Mouse (Mus musculus) spleen, postnatal 4 days (tissue): ENCODE measurements around the gene Cyp21a1.
"Not testable (repeated sequence)": the region's sequence is repeated elsewhere in the genome, so short reads cannot be mapped to it uniquely, and the experiment has no call there.

Source experiments
- DNase-seq, 2 experiments: peaks; one replicate each; pipeline ENCODE4 v3.0.0; 2022; ENCODE audit warnings: low spot score in 2 of 2

The Cyp21a1 gene

DNA sequence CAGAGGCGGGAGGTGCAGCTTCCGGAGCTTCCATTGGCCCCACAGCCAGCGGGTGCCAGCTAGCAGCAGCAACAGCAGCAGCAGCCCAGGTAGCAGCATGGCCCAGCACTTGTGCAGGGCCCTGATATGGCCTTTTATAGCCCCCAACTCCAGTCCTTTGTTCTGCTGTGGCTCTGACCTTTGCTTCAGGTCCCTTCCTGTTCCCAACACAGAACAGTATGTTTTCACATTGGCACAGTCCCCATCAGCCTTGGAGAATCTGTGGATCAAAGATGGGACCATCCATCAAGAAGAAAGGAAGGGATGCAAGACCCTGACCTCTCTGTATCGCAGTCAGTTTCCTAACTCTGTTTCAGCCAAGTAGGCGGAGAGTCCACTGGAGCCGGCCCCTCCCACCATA lies at the start of gene Cyp21a1:
Cyp21a1 (minus strand) TSS at position 261 of the 400 bp plus-strand sequence.
- DNase-seq = not testable (repeated sequence)

GRCm38 (mm10) chr17:34853511-34853910 lies 49.1 kb upstream of the Cyp21a1 start:
- no peak for DNase-seq

GRCm38 (mm10) chr17:34850517-34851125 lies 46.3 kb upstream of the Cyp21a1 start:
- DNase-seq = no peak

DNA sequence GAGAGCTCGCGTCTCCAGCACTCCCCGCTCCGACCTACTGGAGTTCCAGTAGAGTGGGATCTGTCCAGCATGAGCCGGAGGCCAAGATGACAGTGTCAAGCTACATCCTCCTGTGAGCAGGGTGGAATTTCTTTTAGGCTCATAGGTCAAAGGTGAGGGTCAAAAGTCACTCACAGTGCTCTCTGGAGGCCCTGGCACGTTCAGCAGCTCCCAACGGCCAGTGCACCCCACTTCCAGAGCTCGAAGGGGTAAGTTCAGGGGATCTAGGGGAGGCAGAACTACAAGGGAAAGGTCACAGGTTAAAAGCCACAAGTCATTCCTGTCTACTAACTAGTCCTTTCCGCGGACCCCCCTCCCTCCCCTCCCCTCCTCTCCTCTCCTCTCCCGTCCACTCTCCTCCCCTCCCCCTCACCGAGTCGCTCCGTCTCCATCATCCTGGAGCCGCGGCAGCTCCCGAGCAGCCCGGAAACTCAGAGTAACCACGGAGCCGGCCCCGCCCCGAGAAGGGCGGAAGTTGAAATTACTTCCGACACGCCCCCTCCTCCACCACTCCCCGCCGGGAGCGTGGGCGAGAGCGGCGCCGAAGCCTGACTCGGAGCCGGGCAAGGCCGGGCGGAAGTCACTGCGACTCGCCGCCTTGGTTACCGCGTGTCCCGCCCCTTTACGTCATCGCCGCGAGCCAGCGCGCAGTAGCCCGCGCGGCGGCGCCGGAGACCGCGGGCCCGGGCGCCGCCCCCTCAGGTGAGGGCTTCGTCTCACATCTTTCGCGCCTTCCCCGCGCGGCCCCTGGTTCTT lies 45.6 kb upstream of the Cyp21a1 start, which contains the start of the genes Skiv2l and Nelfe:
Skiv2l (minus strand) TSS at position 489 of the 795 bp plus-strand sequence.
Nelfe (plus strand) TSS at position 670 of the 795 bp plus-strand sequence.
- DNase-seq = peak; percentile 98

DNA sequence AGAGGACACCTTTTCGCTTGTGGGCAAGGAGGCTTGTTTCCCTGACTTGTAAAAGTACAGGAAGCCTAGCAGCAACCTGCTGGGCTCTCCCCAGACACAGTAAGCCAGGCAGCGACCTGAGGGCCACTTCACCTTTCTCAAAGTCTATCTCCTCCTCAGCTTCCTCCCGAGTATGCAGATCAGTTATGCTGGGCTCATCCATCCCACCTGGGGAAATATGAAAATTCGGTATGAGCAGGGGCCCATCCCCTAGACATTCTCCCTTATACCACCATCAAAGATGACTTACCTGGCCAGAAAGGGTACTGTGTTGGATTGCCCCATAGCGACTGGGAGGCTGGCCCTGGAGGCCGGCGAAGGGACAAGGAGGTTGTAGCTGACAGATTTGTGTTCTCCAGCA lies 43.3 kb upstream of the Cyp21a1 start:
- no peak for DNase-seq

- DNase-seq = no peak
These were observed 42.8 kb upstream of the Cyp21a1 start for GRCm38 (mm10) chr17:34847192-34847591.

DNA sequence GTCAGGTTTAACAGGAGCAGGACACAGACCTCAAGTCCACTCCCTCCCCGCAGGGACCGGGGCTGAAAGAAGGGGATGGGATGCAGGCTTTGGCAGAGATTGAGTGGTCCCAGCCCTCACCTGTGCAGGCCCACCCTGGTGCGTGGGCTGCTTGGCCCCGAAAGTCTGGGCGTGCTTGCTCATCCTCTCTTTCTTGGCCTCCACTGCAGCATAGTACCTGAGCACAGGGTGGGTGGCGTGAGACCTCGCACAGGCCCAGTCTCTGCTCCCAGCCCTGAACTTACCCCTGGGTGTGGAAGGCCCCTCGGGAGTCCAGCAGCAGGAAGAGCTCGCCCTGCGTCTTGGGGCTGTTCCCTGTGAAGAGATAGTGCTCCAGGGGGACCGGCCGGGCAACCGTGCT lies 40.5 kb upstream of the Cyp21a1 start:
- DNase-seq = no peak

GRCm38 (mm10) chr17:34840736-34841307 lies 36.5 kb upstream of the Cyp21a1 start:
- DNase-seq = no peak

DNA sequence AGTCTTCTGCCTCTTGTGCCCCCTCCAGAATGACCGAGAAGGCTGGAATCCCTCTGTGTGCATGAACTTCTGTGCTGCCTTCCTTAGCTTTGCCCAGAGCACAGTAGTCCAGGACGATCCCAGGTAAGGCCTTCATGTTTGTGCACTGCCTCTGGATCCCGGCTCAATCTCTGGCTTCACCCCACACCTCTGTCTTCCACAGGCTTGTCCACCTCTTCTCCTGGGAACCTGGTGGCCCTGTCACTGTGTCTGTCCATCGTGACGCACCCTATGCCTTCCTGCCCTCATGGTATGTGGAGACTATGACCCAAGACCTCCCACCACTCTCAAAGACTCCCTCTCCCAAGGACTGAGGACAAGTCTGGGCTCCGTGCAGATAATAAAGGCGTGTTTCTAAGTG lies 34.4 kb upstream of the Cyp21a1 start:
- DNase-seq = no peak

DNA sequence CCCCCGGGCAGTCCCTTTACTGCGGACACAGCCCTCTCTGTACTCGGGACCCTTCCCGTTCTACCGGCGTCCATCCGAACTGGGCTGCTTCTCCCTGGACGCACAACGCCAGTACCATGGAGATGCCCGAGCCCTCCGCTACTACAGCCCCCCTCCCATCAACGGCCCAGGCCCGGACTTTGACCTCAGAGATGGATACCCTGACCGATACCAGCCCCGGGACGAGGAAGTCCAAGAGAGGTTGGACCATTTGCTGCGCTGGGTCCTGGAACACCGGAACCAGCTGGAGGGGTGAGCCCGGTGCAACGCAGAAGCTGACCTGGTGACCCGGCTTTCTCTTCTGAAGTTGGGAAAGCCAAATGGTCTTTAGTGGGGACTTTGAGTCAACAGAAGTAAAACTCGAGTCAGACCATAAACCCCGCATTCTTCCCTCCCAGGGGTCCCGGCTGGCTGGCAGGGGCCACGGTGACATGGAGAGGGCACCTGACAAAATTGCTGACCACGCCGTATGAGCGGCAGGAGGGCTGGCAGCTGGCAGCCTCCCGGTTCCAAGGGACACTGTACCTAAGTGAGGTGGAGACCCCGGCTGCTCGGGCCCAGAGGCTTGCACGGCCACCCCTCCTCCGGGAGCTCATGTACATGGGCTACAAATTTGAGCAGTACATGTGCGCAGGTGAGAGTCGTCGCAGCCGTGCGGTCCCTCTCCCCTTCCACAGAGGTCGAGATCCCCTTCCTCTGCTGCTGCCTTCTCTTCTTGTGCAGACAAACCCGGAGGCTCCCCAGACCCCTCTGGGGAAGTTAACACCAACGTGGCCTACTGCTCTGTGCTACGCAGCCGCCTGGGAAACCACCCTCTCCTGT lies 33.3 kb upstream of the Cyp21a1 start:
- DNase-seq = no peak

DNA sequence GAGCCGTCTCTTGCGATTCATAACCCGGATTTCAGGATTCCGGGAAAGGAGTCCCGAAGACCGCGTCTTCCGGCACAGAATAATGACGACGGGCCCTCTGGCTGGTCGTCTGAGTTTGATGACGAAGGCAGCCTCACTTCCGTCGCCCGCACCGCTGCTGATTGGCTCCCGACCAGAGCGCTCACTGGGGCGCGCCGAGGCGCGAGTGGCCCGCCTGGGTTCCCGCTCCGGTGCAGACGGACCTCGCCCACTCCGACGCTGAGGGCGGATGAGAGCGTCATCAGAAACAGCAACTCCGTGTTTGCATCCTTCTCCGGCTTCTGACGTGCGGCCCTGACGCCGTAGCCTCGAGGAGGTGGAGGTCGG lies 32.5 kb upstream of the Cyp21a1 start, which contains the start of the genes Stk19 and Dxo:
Stk19 (minus strand) TSS at position 90 of the 366 bp plus-strand sequence.
Dxo (plus strand) TSS at position 164 of the 366 bp plus-strand sequence.
- DNase-seq = peak; percentile 94 to 97

DNA sequence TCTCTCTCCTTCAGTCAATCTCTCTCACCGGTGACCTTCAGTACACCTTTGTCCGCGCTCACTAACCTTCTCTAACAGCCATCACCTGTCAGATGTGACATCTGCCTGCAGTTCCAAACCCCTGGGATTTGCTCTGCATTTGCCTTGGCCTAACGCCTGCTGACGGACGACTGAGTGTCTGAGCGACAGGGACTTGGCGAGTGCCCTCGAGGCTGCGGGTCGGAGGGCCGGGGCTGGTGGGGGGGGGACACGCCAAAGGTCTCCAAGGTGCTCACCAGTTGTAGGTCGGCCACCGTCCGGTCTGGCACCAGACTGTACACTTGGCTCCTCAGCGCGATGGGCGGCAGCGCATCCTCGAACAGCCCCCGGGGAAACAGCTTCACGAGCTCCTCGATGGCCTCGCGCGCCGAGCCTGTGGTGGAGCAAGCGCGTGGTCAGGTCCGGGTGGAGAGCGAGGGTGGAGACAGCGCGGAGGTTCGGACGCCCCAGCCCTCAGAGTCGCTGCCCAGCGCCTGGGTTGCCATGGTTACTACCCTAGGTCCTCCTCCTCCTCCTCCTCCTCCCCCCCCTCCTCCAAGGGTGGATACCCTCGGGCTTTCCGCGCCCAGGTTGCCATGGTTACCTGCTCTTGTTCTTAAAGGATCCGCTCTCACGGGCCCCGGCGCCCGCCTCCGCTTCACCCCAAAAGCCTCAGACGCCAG lies 31.9 kb upstream of the Cyp21a1 start:
- no peak for DNase-seq

DNA sequence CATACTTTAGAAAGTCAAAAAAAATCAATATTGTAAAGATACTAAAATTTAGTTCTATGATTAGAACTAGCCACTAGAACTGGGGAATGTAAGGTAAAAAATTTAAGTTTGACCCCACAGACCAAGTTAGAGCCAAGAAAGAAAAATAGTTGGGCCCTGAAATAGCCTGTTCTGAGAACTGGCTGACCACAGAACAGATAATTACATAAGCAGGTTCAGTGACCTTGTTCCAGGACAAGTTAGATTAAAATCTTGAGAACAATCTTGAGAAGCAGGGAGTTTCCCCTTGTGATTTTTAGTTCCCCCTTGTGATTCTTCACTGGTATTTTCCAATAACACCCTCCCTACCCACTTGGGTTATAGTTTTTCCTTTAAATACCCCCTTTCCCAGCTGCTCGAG lies 26.4 kb upstream of the Cyp21a1 start:
- not testable (repeated sequence) for DNase-seq

DNA sequence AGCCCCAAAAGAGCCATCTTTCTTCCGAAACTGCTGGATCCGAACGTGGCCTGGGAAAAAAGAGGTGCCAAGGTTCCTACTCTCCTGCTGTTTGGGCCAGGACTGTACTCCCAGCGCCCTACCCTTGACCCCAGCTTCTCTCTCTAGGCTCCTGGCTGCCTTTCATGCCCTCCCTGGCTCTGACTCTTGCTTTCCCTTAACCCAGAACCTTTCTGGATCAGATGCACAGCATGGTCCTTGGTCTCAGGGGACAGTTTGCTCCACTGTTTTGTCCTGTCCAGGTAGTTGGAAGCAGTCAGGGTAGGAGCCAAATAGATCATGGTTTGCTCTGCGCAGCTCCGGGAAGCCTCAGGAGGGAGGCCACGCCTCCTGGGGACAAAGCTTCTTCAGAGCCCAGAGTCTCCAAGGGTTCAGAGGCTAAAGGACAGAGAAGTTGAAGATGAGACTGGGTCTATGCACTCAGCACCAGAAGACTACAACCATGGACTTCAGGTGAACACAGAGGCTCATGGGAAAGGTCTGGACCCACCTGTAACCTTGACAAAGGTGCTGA lies 10.5 kb upstream of the Cyp21a1 start:
- DNase-seq = no peak

DNA sequence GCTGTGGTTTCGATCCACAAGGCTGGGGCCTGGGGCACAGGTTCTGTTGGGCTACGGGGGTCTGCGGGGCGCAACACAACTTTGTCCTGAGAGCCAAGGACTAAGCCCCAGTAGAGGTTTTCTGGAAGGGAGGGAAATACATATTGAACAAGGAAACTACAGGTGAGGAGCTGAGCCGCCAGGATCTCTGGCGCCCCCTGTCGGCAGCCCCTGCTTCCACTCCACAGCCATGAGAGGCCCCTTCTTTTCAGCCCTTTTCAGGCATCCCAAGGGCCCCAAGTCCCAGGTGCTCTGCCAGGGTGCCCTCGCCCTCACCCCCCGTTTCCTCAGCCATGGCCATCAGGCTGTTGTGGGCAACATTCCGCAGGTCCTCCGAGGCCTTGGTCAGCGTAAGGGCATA lies 9.4 kb upstream of the Cyp21a1 start:
- DNase-seq = peak; percentile 28 to 82

DNA sequence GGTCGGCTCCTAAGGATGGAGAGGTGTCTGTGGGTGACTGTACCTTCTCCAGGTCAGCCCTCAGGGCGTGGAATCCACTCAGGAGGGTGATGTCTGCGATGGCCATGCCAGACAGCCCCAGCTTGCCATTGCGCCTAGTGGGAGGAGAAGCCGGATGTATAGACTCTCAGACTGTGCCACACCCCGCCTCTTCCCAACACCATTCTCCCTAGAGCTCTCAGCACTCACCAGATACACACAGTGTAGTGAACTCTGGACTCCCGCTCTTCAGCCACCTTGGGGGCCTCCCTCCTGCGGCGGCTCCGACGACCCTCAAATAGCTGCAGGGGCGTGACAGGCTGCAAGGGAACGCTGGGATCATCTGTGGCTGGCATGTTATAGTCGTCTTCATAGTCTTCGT lies 6.9 kb upstream of the Cyp21a1 start:
- no peak for DNase-seq

GRCm38 (mm10) chr17:34810811-34811210 lies 6.5 kb upstream of the Cyp21a1 start:
- not testable (repeated sequence) for DNase-seq

- not testable (repeated sequence) for DNase-seq
These were observed 6.0 kb upstream of the Cyp21a1 start for GRCm38 (mm10) chr17:34810411-34810810.

GRCm38 (mm10) chr17:34808599-34809205 lies 4.3 kb upstream of the Cyp21a1 start:
- DNase-seq = no peak

GRCm38 (mm10) chr17:34807176-34807575 lies 2.8 kb upstream of the Cyp21a1 start:
- DNase-seq = no peak
